Mouse (Mus musculus) spleen, adult 2 months (tissue): Measurements from ENCODE around the gene Bbs2. TPM values are rescaled to one million over a fixed set of nuclear protein-coding genes. Genes with fewer than 3 reads are reported as not detected.

Source experiments
- DNase-seq, 2 experiments: peaks; one replicate each; pipeline versions ENCODE4 v3.0.0 to v3.0.0-alpha.2; 2012 to 2021; ENCODE audit warnings: low spot score in 2 of 2, low read depth in 1 of 2
- H3K27ac ChIP-seq: fragments of 200-500 bp; 2 replicates; pipeline ENCODE4 v1.5.1; 2012; ENCODE audit warnings: low read length, inconsistent platforms; ENCODE audit not compliant: insufficient read depth
- H3K27me3 ChIP-seq: fragments of 200-500 bp; 2 replicates; pipeline ENCODE4 v1.6.1; 2012; ENCODE audit warnings: mild to moderate bottlenecking, moderate library complexity, low read length, inconsistent platforms; ENCODE audit not compliant: control insufficient read depth, insufficient read depth
- H3K36me3 ChIP-seq: fragments of 200-500 bp; 2 replicates; pipeline ENCODE4 v1.6.1; 2012; ENCODE audit warnings: mild to moderate bottlenecking, low read length, inconsistent platforms; ENCODE audit not compliant: control insufficient read depth, insufficient read depth
- H3K4me1 ChIP-seq: fragments of 200-500 bp; 2 replicates; pipeline ENCODE4 v1.6.1; 2011; ENCODE audit warnings: inconsistent platforms; ENCODE audit not compliant: control insufficient read depth, insufficient read depth, insufficient read length
- H3K4me3 ChIP-seq: fragments of 200-500 bp; 2 replicates; pipeline ENCODE4 v1.5.1; 2011; ENCODE audit warnings: mild to moderate bottlenecking, inconsistent platforms; ENCODE audit not compliant: insufficient read depth, insufficient read length; ENCODE audit errors: extremely low read depth
- CTCF ChIP-seq: fragments of 200-500 bp; IDR thresholded peaks from 2 replicates; pipeline ENCODE4 v1.5.1; 2011; ENCODE audit warnings: mild to moderate bottlenecking, inconsistent platforms; ENCODE audit not compliant: insufficient read depth, insufficient read length, insufficient replicate concordance; ENCODE audit errors: extremely low read depth
- POLR2A ChIP-seq: fragments of 200-500 bp; IDR thresholded peaks from 2 replicates; pipeline ENCODE4 v1.6.1; 2011; ENCODE audit warnings: low read depth, low read length, inconsistent platforms
- WGBS: fragments of 180-500 bp; shearing (Covaris S2); methylation state at CpG from one replicate; pipeline ENCODE4 v1.1.7; 2018; 5-methylcytosine and 5-hydroxymethylcytosine counted together
- polyA plus RNA-seq: library from polyadenylated mRNA; depleted of rRNA; stranded (reverse); fragments of >200 nt; gene quantifications from 2 replicates; pipeline ENCODE4 v1.2.3, GENCODE M21; 2012

Gene Bbs2
- polyA plus RNA-seq, 1 experiment, result 12.1 TPM

- no peaks in the 10 kb centered on the region for H3K36me3 ChIP-seq
- H3K4me3 ChIP-seq, result no peak overlapping the region
- no peak for DNase-seq
- H3K4me1 ChIP-seq, result no peaks in the 10 kb centered on the region
- 31% methylated on average over 5 of the region's 5 CpGs for WGBS
- no peak overlapping the region for H3K27ac ChIP-seq
- TF ChIP-seq CTCF, result no peak
- TF ChIP-seq POLR2A, result no peak
- H3K27me3 ChIP-seq, result no peaks in the 10 kb centered on the region
These were observed 33.4 kb upstream of the Bbs2 start for GRCm38 (mm10) chr8:94132096-94132495.

- H3K27ac ChIP-seq, result no peak overlapping the region
- no peak for TF ChIP-seq POLR2A
- TF ChIP-seq CTCF, result no peak
- 90% methylated on average over 4 of the region's 4 CpGs for WGBS
These were observed 31.4 kb upstream of the Bbs2 start for GRCm38 (mm10) chr8:94130126-94130525.

DNA sequence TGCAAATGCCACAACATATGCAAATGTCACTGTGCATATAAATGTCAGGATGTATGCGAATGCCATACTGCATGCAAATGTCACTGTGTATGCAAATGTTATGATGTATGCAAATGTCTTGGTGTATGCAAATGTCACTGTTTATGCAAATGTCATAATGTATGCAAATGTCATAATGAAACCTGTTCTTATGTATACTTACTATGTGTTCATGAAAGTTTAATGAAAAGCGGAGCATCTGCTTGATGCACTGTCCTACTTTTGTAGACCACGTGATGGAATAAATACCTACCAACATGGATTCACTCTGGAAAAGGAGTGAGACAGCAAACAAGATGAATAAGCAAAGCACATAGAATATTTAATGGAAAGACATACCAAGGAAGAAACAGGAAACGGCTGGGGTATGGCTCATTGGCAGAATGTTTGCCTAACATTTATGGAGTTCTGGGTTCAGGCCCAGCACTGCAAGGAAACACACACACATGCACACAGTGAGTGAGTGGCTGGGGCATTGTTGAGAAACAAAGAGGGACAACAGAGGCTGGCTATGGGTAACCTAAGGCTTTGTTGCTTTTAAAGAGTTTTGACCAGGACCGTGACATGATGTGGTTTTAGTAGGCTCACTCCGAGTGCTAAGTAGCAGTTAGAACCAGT is 30.5 kb upstream of the Bbs2 start:
- Histone ChIP-seq H3K4me3 (no peak overlapping the region), H3K36me3 (no peaks in the 10 kb centered on the region), H3K4me1 (no peaks in the 10 kb centered on the region), H3K27ac (no peak overlapping the region), H3K27me3 (no peaks in the 10 kb centered on the region)
- TF ChIP-seq POLR2A, result no peak
- no peak for TF ChIP-seq CTCF
- no peak for DNase-seq
- WGBS, result 93% methylated on average over 6 of the region's 6 CpGs

More at GRCm38 (mm10) chr8:94130126-94130525, 31.4 kb upstream of the Bbs2 start:
- Histone ChIP-seq H3K36me3 (no peaks in the 10 kb centered on the region), H3K4me3 (no peak overlapping the region), H3K27me3 (no peaks in the 10 kb centered on the region), H3K4me1 (no peaks in the 10 kb centered on the region)
- DNase-seq, result no peak

- TF ChIP-seq POLR2A, result no peak
- TF ChIP-seq CTCF, result no peak
- H3K27me3 ChIP-seq, result no peaks in the 10 kb centered on the region
- WGBS, result 81% methylated on average over 6 of the region's 6 CpGs
- H3K36me3 ChIP-seq, result no peaks in the 10 kb centered on the region
- no peak overlapping the region for H3K27ac ChIP-seq
- DNase-seq, result no peak
- H3K4me3 ChIP-seq, result no peak overlapping the region
- H3K4me1 ChIP-seq, result no peaks in the 10 kb centered on the region
These were observed 29.0 kb upstream of the Bbs2 start for GRCm38 (mm10) chr8:94127711-94128110.

GRCm38 (mm10) chr8:94122711-94123468 is 24.2 kb upstream of the Bbs2 start:
- no peak for TF ChIP-seq CTCF
- no peak for TF ChIP-seq POLR2A
- WGBS, result 48% methylated on average over 8 of the region's 8 CpGs
- Histone ChIP-seq H3K27ac (no peak overlapping the region), H3K4me1 (no peaks in the 10 kb centered on the region), H3K4me3 (no peak overlapping the region), H3K27me3 (no peaks in the 10 kb centered on the region), H3K36me3 (no peaks in the 10 kb centered on the region)
- no peak for DNase-seq

DNA sequence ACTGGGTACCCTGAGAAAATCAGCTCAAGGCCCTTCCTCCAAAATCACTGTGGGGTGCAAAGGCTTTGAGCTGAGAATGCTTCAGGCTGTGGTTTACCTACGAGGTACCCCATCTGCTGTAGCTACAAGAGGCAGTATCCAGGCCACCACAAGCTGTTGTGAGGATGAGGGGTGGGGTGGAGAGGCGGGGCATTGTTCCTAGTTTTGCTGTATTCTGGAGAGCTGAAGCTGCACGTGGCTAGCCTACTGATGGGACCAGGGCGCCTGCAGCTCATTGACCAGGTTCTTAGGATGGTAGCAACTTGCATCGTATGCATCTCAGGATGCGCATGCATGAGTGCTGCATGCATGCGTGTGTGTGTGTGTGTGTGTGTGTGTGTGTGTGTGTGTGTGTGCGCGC is 22.9 kb upstream of the Bbs2 start:
- WGBS, result 78% methylated on average over 9 of the region's 9 CpGs
- no peak overlapping the region for H3K27ac ChIP-seq
- TF ChIP-seq POLR2A (no peak), CTCF (no peak)
- H3K27me3 ChIP-seq, result no peaks in the 10 kb centered on the region
- no peak overlapping the region for H3K4me3 ChIP-seq
- no peaks in the 10 kb centered on the region for H3K4me1 ChIP-seq
- no peaks in the 10 kb centered on the region for H3K36me3 ChIP-seq
- no peak for DNase-seq

DNA sequence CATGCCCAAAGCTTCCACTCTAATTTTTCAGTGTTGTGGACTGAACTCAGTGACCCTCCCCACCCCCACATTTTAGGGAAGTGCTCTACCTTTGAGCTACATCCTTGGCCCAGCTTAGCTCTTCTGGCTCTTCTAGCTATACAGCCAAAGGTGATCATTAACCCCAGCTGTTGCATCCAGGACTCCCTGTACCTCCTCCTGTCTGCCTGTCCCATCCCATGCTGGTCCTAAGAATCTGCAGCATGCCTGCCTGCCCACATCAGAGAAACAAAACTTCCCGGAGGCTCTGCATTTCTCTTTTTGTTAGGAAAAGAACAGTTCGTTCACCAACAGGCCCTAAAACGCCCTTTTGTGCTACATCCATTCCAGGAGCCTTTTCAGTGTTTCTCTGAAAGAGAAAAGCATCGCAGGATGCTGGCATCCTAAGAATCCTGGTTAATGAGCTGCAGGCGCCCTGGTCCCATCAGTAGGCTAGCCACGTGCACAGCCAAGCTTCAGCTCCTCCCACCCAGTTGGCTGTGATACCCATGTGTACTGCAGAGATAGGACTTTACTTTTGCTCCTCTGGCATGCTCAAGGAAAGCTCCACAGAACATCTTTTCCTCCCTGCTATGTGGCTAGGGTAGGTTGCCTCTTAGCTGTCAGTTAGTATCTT is 20.2 kb upstream of the Bbs2 start:
- Histone ChIP-seq H3K27me3 (no peaks in the 10 kb centered on the region), H3K4me1 (no peaks in the 10 kb centered on the region), H3K4me3 (no peak overlapping the region), H3K27ac (no peak overlapping the region), H3K36me3 (no peaks in the 10 kb centered on the region)
- 62% methylated on average over 6 of the region's 6 CpGs for WGBS
- no peak for DNase-seq
- TF ChIP-seq POLR2A (no peak), CTCF (no peak)
